Mouse (Mus musculus) left cerebral cortex, adult 2 months (tissue): ENCODE data around the gene Bmpr2. TPM values are rescaled to one million over a fixed set of nuclear protein-coding genes. Genes with fewer than 3 reads are reported as not detected.

Experiments used
- DNase-seq, 2 experiments: peaks; one replicate each; pipeline ENCODE4 v3.0.0; 2021 to 2022; ENCODE audit warnings: low spot score in 2 of 2, mixed read lengths in 1 of 2; ENCODE audit errors: extremely low spot score in 1 of 2
- H3K27ac ChIP-seq: fragments of 200-600 bp; 2 replicates; pipeline ENCODE4 v1.8.1; 2022
- H3K4me3 ChIP-seq: fragments of 200-600 bp; 2 replicates; pipeline ENCODE4 v1.8.1; 2022
- CTCF ChIP-seq: fragments of 200-600 bp; IDR thresholded peaks from 2 replicates; pipeline ENCODE4 v1.8.1; 2022; ENCODE audit warnings: antibody characterized with exemption, mild to moderate bottlenecking, moderate library complexity
- intact Hi-C: fragments of 180-260 bp; cut with DNase I; formaldehyde crosslinking; loops from one replicate; pipeline ENCODE4 v1.15.1; 2025
- total RNA-seq, 2 experiments: library from RNA; stranded (reverse); gene quantifications; 2 replicates each; pipeline ENCODE4 v1.2.3; 2021

Bmpr2 gene
- total RNA-seq, 2 experiments from 2014 or later = 99.9 to 100 TPM

DNA sequence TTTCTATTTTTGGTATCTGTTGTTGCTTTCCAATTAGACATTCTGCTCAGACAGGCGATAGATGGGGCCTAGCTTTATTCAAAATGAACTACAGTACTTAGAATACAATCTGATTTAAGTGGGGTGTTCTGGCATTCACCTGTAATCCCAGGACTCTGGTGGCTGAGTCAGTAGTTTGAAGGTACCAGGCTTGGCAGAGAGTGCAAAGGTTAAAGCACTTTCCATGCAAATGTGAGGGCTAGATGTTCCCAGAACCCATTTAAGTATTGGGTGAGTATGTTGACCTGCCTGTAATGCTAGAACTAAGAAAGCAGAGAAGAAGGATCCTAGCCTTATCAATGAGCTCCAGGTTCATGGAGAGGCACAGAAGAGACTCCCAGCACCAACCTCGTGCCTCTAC, 142.7 kb downstream of the Bmpr2 start:
- H3K4me3 ChIP-seq = no peak overlapping the region
- TF ChIP-seq CTCF = no peak
- no peak for DNase-seq
- intact Hi-C loops = no loop called here
- H3K27ac ChIP-seq = no peak overlapping the region

DNA sequence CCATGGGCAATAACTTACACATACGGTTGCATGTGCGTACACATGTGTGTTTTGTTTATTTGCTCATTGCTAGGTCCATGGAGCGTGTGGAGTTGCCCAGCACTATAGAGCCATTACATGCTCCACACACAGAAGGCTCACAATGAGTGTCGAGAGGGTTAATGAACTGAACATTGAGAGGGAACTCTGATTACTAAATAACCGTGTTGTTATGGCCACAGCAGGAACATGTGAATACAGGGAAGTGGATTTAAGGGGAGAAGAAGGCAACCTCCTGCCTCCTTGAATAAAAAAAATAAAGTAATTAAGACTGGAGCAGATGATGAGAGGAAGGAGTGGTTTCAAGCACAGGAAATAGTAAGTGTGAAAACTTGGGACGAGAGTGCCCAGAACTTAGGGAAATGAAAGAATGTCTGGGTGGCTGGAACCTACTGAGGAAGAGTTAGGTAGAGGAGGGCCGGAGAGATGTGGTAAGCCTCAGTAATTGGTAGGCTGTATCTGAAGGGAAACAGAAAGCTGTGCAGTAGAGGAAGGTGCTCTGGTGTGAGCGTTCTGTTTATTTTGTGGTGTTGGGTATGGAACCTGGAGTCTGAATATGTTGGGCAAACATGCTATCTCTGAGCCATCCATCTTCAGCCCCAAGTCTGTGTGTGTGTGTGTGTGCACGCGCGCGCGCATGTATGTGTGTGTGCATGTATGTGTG, 143.8 kb downstream of the Bmpr2 start:
- Histone ChIP-seq H3K27ac (no peak overlapping the region), H3K4me3 (no peak overlapping the region)
- TF ChIP-seq CTCF = no peak
- DNase-seq = no peak
- intact Hi-C loops = no loop called here

DNA sequence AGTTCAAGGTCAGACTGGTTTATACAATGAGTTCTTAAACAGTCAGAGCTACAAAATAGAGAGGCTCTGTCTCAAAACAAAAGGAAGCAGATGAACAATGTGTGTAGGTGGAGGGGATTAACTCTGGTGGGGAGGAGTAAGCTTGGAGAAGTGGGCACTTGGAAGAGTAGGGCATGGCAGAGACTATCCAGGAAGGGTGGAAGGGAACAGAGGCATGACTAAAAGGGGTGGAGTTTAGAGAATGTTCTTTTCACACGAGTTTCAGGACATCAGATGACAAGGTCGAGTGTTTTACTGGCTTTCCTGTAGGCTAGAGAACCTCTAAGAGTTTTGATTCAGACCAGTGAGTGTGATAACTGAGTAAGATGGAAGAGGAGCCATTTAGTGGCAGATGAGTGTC, 144.5 kb downstream of the Bmpr2 start:
- Histone ChIP-seq H3K27ac (no peak overlapping the region), H3K4me3 (no peak overlapping the region)
- TF ChIP-seq CTCF = no peak
- intact Hi-C loops = no loop called here
- DNase-seq = no peak

DNA sequence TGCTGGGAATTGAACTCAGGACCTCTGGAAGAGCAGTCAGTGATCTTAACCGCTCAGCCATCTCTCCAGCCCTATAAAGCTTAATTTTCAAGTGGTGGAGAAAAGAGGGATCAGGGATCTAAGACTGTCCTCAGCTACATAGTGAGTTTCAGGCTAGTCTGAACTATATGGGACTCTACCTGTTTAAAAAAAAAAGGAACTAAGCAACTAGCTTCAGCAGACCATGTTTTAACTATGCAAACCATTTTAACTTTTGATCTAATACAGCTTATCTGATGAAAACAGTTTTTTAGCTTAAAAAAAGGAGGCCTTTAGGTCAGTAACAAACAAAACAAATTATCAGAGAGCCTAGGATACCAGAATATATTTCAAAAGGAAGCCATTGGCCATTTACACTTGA, 147.7 kb downstream of the Bmpr2 start:
- intact Hi-C loops = no loop called here

DNA sequence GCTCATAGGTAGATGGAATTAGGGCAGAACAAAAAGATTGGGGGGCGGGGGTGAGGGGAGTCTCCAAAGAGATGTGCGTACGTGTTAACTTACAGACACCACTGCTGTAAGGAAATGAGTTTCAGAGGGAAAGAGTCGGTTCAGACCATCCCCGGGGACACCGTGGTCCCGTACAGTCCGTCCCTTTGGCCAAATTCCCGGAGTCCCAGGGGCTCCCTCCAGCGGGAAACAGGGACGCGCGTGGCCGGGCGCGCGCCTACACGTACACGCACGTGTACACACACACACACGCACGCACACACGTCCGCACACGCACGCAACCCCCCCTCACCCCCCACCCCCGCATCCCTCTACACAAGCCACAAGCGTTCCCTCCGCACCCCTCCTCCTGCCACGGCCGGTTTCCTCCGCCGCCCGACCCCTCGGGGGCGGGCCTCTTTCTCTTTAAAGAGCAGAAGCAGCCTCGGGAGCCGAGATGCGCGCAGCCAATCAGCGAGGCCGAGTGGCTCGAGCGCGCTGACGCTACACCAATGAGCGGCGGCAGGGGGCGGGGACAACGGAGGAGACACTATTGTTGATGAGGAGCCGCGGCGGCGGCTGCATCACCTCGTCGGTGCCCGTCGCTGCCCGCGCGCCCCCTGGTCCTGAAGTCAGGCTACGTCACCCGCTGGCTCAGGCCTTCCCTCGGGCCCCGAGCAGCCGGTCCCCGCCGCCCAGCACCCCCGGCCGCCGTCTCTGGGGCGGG, 149.4 kb downstream of the Bmpr2 start, which contains the start of gene Fam117b:
Gene Fam117b (plus strand): TSS at position 594 of the 745 bp plus-strand sequence.
- no peak; the same call in 1 of the 2 replicates for TF ChIP-seq CTCF
- peak; percentile 96 to 98 for DNase-seq
- peak within 1 kb of the TSS; percentile 97 for H3K27ac ChIP-seq
- intact Hi-C loops = loop anchor here (1.0 to 2.0 kb wide), 2 partner anchors 150 to 184 kb away; no protein-coding TSS in a partner anchor
- peak within 1 kb of the TSS; percentile 89 for H3K4me3 ChIP-seq

More for the DNA sequence above, 147.7 kb downstream of the Bmpr2 start:
- TF ChIP-seq CTCF = no peak
- DNase-seq = no peak
- H3K4me3 ChIP-seq = no peak overlapping the region
- no peak overlapping the region for H3K27ac ChIP-seq

DNA sequence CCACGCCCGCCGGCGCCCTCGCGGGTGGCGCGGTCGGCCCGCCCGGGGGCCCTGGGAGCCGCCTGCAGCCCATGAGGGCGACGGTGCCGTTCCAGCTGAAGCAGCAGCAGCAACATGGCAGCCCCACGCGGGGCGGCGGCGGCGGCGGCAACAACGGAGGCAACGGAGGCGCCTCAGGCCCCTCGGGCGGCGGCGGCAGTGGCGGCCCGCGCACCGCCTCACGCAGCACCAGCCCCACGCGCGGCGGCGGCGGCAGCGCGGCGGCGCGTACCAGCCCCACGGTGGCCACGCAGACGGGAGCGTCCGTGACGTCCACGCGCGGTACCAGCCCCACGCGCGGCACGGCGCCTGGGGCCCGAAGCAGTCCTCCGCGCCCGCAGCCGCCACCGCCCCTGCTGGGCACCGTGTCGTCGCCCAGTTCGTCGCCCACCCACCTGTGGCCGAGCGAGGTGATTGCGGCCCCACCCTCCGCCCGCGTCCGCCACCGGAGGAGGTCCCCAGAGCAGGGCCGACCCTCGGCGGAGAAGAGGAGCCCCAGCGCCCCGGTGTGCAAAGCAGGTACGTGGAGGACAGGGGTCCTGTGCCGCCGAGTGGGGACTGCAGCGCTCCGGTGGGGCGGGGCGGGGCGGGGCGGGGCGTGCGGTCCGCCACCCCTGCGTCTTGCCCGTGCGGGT, 150.1 kb downstream of the Bmpr2 start:
- no peak; the same call in 1 of the 2 replicates for TF ChIP-seq CTCF

DNA sequence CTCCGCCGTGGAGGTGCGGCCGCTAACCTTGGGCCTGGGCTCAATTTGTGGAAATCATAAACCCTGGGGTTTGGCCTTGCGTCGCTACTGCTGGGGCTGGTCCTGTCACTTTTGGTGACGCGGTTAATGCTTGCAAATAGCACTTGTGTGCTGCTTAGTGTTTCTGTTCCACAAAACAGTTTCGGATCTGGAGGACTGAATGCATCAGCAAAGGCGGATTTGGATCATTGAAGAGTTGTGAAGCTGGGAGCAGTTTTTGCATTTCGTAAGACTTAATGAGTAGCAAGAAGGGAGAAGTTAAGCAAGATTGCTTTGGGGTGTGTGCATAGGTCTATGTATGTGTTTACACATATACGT, 150.6 kb downstream of the Bmpr2 start:
- DNase-seq = no peak
- intact Hi-C loops = loop anchor here (2.0 kb wide), 1 partner anchor 183 kb away; no protein-coding TSS in a partner anchor
- no peak for TF ChIP-seq CTCF
- H3K4me3 ChIP-seq = peak overlapping the region; percentile 89
- peak overlapping the region; percentile 97 for H3K27ac ChIP-seq

More for the DNA sequence above, 150.1 kb downstream of the Bmpr2 start:
- intact Hi-C loops = loop anchor here (2.0 kb wide), 1 partner anchor 183 kb away; no protein-coding TSS in a partner anchor
- Histone ChIP-seq H3K27ac (peak overlapping the region; percentile 97), H3K4me3 (peak overlapping the region; percentile 89)
- peak; percentile 73 to 75 for DNase-seq

DNA sequence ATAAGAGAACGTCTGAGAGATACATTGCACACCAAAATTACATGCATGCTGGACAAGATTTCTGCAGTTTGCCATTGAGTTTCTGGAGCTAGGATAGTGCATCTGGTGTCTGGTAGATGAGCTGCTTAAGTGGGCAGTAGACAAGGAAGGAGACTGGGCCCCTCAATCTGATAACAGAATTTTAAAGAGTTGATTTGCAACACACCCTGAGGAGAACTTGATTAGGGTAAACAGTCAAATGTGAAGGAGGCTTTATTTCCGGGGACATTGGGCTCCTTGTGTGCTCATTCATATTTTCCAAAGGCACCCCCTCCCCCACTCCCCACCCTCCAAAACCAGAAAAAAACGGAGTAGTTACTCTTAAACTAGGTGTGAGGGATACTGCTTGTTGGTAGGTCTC, 151.6 kb downstream of the Bmpr2 start:
- intact Hi-C loops = no loop called here

DNA sequence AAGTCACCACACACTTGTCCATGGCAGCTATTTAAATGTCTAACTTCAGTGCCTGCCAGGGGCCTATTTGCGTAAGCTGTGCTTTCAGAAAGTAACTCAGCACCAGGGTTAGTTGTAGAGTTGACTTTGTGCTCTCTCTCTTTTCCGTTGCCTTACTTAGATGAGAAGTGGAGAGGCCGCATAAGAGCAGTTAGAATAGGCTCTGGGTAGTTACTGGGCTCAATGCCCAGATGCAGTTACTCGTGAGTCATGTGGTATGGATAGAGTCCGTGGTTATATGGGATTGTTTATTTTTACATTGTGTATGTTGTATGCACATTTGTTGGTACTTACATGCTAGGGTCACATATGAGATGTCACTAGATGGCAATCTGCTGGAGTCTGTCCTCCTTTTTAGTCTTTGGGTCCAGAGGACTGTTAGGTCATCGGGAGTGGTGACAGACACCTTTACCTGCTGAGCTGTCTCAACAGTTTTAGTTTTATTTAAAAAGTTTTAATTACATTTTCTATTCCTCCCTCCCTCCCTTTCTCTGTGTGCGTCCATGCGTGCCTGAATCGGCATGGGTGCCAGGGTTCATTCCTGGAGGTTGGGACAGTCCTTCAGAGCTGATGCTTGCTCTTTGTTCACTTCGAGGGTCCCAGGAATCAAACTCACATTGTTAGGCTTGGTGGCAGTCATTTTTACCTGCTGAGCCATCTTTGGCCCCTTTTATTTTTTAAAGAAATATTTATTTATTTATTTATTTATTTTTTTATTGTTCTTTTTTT, 152.8 kb downstream of the Bmpr2 start:
- DNase-seq = no peak
- no peak overlapping the region for H3K4me3 ChIP-seq
- intact Hi-C loops = no loop called here

More for the DNA sequence above, 151.6 kb downstream of the Bmpr2 start:
- peak overlapping the region; percentile 89 for H3K4me3 ChIP-seq
- DNase-seq = no peak
- no peak for TF ChIP-seq CTCF
- no peak overlapping the region for H3K27ac ChIP-seq

DNA sequence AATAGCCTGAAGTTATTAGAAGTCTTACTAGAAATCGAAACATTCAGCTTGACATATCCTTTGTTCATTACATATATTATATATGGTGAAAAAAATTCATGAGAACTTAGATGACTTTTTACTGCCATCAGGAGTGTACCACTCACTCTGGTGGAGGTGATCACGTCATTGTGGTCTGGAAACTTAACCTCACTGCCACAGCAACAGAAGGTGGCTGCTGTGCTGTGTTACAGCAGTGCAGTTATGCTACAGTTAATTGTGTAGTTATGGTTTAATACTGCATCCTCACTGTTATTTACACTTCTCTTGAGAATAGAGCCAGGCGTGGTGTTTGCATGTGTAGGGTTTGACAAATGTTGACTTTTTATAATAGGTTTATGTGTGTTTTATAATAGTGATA, 154.2 kb downstream of the Bmpr2 start:
- intact Hi-C loops = no loop called here
- Histone ChIP-seq H3K4me3 (no peak overlapping the region), H3K27ac (no peak overlapping the region)
- no peak for TF ChIP-seq CTCF
- DNase-seq = no peak

More for the DNA sequence above, 152.8 kb downstream of the Bmpr2 start:
- TF ChIP-seq CTCF = no peak
- H3K27ac ChIP-seq = no peak overlapping the region

DNA sequence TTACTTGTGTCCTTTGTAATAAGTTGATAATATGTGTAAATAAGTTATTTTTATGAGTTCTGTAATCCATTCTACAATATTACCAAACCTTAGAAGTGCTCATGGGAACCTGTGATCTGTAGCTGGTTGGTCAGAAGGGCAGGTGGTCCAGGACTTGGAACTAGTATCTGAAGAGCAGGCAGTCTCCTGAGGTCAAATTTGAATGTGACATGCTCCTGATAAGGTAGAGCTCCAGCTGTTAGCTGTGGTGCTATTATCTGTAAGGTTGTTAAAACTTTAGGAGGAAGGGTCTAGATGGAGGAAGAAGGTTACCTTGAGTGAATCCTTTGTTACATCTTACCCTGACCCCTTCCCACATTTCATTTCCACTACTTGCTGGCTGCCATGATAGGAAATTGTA, 154.9 kb downstream of the Bmpr2 start:
- no peak for TF ChIP-seq CTCF
- intact Hi-C loops = no loop called here
- Histone ChIP-seq H3K4me3 (no peak overlapping the region), H3K27ac (no peak overlapping the region)
- DNase-seq = no peak
